Mouse (Mus musculus): Measurements from ENCODE around the gene Nxnl2. TPM values are rescaled to one million over a fixed set of nuclear protein-coding genes. Genes with fewer than 3 reads are reported as not detected.

The Nxnl2 gene
- 1.1 and 3.5 TPM in 2 replicates for total RNA-seq (2014; rRNA removed; ENCODE audit: low replicate concordance)
- 1.1 TPM in 2 replicates for polyA plus RNA-seq (2015; fragmentation: Nextera tagmentation; extraction: Ambion mirVana)

GRCm38 (mm10) chr13:51170691-51171680, at the start of gene Nxnl2:
Gene Nxnl2 (plus strand): TSS chr13:51171022.
- Histone ChIP-seq H3K4me1 (ENCODE audit: control insufficient read depth, insufficient read depth) (no peaks in the 10 kb centered on the region), H3K36me3 (replicated peaks; ENCODE audit: control insufficient read depth, insufficient read depth, low read length) (no peaks in the 10 kb centered on the region), H3K4me3 (ENCODE audit: low read depth, low read length) (peak within 1 kb of the TSS; percentile 45), H3K4me2 (ENCODE audit: low read depth, low read length) (peak within 1 kb of the TSS; percentile 82), H3K9me3 (replicated peaks; ENCODE audit: control insufficient read depth, low read length) (no peaks in the 10 kb centered on the region), H3K9ac (replicated peaks; ENCODE audit: low read depth, low read length) (no peak within 1 kb of the TSS), H3K27me3 (ENCODE audit: control insufficient read depth, insufficient read depth, low read length) (peaks cover 5% of the 10 kb centered on the region; the same call in 1 of the 2 replicates), H3K27ac (ENCODE audit: low read depth) (no peak within 1 kb of the TSS)
- DNase-seq (ENCODE audit: low spot score) (peak; percentile 21), ATAC-seq (ENCODE audit: insufficient read depth, low read depth) (peak; percentile 45)
- WGBS = 2% methylated on average over 44 of the region's 64 CpGs
- TF ChIP-seq CTCF (IDR thresholded peaks at IDR 0.05; ENCODE audit: low read depth) (peak; percentile 54), EP300 (IDR thresholded peaks at IDR 0.05; ENCODE audit: low read depth) (no peak)

- no peak overlapping the region for H3K27ac ChIP-seq (ENCODE audit: low read depth)
- WGBS = 27% methylated on average over 1 of the region's 1 CpGs
- no peak for TF ChIP-seq EP300 (IDR thresholded peaks at IDR 0.05; ENCODE audit: low read depth)
- no peak for TF ChIP-seq CTCF (IDR thresholded peaks at IDR 0.05; ENCODE audit: low read depth)
These were observed 48.9 kb upstream of the Nxnl2 start for GRCm38 (mm10) chr13:51121966-51122365.

DNA sequence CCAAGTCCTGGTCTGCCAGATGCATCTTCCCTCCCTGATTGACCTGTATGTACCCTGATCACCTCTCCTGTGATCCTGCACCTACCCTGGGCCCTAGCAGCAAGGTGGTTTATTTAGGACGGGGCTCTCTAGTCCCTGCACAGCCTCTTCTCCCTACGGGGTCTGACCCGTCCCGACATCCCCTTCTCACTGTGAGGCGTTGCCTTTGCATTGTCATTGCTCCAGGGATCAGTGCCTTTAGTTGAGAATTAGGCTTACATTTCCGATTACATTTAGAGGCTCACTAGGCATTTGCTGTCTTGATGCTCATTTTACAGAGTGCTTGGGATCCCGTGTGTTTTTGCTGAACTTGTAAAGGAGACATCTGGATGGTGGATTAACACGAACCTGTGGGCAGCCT, 48.1 kb upstream of the Nxnl2 start:
- no peak overlapping the region for H3K9ac ChIP-seq (replicated peaks; ENCODE audit: low read depth, low read length)
- H3K9me3 ChIP-seq (replicated peaks; ENCODE audit: control insufficient read depth, low read length) = no peaks in the 10 kb centered on the region
- no peak overlapping the region for H3K4me3 ChIP-seq (ENCODE audit: low read depth, low read length)
- peaks cover 60% of the 10 kb centered on the region for H3K4me1 ChIP-seq (ENCODE audit: control insufficient read depth, insufficient read depth)
- DNase-seq (ENCODE audit: low spot score) (no peak), ATAC-seq (ENCODE audit: insufficient read depth, low read depth) (no peak)
- TF ChIP-seq CTCF (IDR thresholded peaks at IDR 0.05; ENCODE audit: low read depth) = no peak
- no peak for TF ChIP-seq EP300 (IDR thresholded peaks at IDR 0.05; ENCODE audit: low read depth)
- H3K27ac ChIP-seq (ENCODE audit: low read depth) = no peak overlapping the region
- no peaks in the 10 kb centered on the region for H3K27me3 ChIP-seq (ENCODE audit: control insufficient read depth, insufficient read depth, low read length)
- H3K4me2 ChIP-seq (ENCODE audit: low read depth, low read length) = no peak overlapping the region
- WGBS = 81% methylated on average over 8 of the region's 8 CpGs
- H3K36me3 ChIP-seq (replicated peaks; ENCODE audit: control insufficient read depth, insufficient read depth, low read length) = 0 out of 2 replicates have a peak, but pooled peaks cover 4% of the 10 kb centered on the region

More at GRCm38 (mm10) chr13:51121966-51122365, 48.9 kb upstream of the Nxnl2 start:
- no peaks in the 10 kb centered on the region for H3K9me3 ChIP-seq (replicated peaks; ENCODE audit: control insufficient read depth, low read length)
- 0 out of 2 replicates have a peak, but pooled peaks cover 4% of the 10 kb centered on the region for H3K36me3 ChIP-seq (replicated peaks; ENCODE audit: control insufficient read depth, insufficient read depth, low read length)
- ATAC-seq (ENCODE audit: insufficient read depth, low read depth) = no peak
- no peaks in the 10 kb centered on the region for H3K27me3 ChIP-seq (ENCODE audit: control insufficient read depth, insufficient read depth, low read length)
- no peak overlapping the region for H3K4me3 ChIP-seq (ENCODE audit: low read depth, low read length)
- DNase-seq (ENCODE audit: low spot score) = no peak
- H3K4me1 ChIP-seq (ENCODE audit: control insufficient read depth, insufficient read depth) = peaks cover 52% of the 10 kb centered on the region
- H3K9ac ChIP-seq (replicated peaks; ENCODE audit: low read depth, low read length) = no peak overlapping the region
- H3K4me2 ChIP-seq (ENCODE audit: low read depth, low read length) = no peak overlapping the region

GRCm38 (mm10) chr13:51125357-51125756, 45.5 kb upstream of the Nxnl2 start:
- H3K4me3 ChIP-seq (ENCODE audit: low read depth, low read length) = no peak overlapping the region
- H3K9me3 ChIP-seq (replicated peaks; ENCODE audit: control insufficient read depth, low read length) = no peaks in the 10 kb centered on the region
- no peak overlapping the region for H3K27ac ChIP-seq (ENCODE audit: low read depth)
- no peak for TF ChIP-seq EP300 (IDR thresholded peaks at IDR 0.05; ENCODE audit: low read depth)
- no peak for TF ChIP-seq CTCF (IDR thresholded peaks at IDR 0.05; ENCODE audit: low read depth)
- H3K4me2 ChIP-seq (ENCODE audit: low read depth, low read length) = no peak overlapping the region
- H3K36me3 ChIP-seq (replicated peaks; ENCODE audit: control insufficient read depth, insufficient read depth, low read length) = peaks cover 16% of the 10 kb centered on the region; the same call in 1 of the 2 replicates
- peaks cover 45% of the 10 kb centered on the region for H3K4me1 ChIP-seq (ENCODE audit: control insufficient read depth, insufficient read depth)
- no peak for DNase-seq (ENCODE audit: low spot score)
- H3K27me3 ChIP-seq (ENCODE audit: control insufficient read depth, insufficient read depth, low read length) = no peaks in the 10 kb centered on the region
- no peak for ATAC-seq (ENCODE audit: insufficient read depth, low read depth)
- no peak overlapping the region for H3K9ac ChIP-seq (replicated peaks; ENCODE audit: low read depth, low read length)
- WGBS = 65% methylated on average over 8 of the region's 8 CpGs

- H3K27ac ChIP-seq (ENCODE audit: low read depth) = no peak overlapping the region
These were observed 42.9 kb upstream of the Nxnl2 start for GRCm38 (mm10) chr13:51127906-51128305.

More at GRCm38 (mm10) chr13:51127906-51128305, 42.9 kb upstream of the Nxnl2 start:
- no peak for ATAC-seq (ENCODE audit: insufficient read depth, low read depth)
- 42% methylated on average over 2 of the region's 2 CpGs for WGBS
- TF ChIP-seq EP300 (IDR thresholded peaks at IDR 0.05; ENCODE audit: low read depth) = no peak
- H3K4me3 ChIP-seq (ENCODE audit: low read depth, low read length) = no peak overlapping the region
- H3K4me1 ChIP-seq (ENCODE audit: control insufficient read depth, insufficient read depth) = peaks cover 24% of the 10 kb centered on the region
- H3K4me2 ChIP-seq (ENCODE audit: low read depth, low read length) = no peak overlapping the region
- peaks cover 16% of the 10 kb centered on the region; the same call in 1 of the 2 replicates for H3K36me3 ChIP-seq (replicated peaks; ENCODE audit: control insufficient read depth, insufficient read depth, low read length)
- no peak for DNase-seq (ENCODE audit: low spot score)
- H3K9ac ChIP-seq (replicated peaks; ENCODE audit: low read depth, low read length) = no peak overlapping the region
- no peaks in the 10 kb centered on the region for H3K9me3 ChIP-seq (replicated peaks; ENCODE audit: control insufficient read depth, low read length)
- no peaks in the 10 kb centered on the region for H3K27me3 ChIP-seq (ENCODE audit: control insufficient read depth, insufficient read depth, low read length)

Measured in heart, postnatal 0 days (tissue).